Mouse (Mus musculus) heart, adult 2 months (tissue): ENCODE measurements around the gene Rab12.

Experiments used
- CTCF ChIP-seq: fragments of 200-600 bp; IDR thresholded peaks from 2 replicates; pipeline ENCODE4 v1.8.1; 2022; ENCODE audit warnings: antibody characterized with exemption, mild to moderate bottlenecking, moderate library complexity
- EP300 ChIP-seq: fragments of 200-500 bp; IDR thresholded peaks from 2 replicates; pipeline ENCODE4 v1.6.1; 2011; ENCODE audit warnings: low read depth, low read length, control low read depth; ENCODE audit not compliant: insufficient read depth

DNA sequence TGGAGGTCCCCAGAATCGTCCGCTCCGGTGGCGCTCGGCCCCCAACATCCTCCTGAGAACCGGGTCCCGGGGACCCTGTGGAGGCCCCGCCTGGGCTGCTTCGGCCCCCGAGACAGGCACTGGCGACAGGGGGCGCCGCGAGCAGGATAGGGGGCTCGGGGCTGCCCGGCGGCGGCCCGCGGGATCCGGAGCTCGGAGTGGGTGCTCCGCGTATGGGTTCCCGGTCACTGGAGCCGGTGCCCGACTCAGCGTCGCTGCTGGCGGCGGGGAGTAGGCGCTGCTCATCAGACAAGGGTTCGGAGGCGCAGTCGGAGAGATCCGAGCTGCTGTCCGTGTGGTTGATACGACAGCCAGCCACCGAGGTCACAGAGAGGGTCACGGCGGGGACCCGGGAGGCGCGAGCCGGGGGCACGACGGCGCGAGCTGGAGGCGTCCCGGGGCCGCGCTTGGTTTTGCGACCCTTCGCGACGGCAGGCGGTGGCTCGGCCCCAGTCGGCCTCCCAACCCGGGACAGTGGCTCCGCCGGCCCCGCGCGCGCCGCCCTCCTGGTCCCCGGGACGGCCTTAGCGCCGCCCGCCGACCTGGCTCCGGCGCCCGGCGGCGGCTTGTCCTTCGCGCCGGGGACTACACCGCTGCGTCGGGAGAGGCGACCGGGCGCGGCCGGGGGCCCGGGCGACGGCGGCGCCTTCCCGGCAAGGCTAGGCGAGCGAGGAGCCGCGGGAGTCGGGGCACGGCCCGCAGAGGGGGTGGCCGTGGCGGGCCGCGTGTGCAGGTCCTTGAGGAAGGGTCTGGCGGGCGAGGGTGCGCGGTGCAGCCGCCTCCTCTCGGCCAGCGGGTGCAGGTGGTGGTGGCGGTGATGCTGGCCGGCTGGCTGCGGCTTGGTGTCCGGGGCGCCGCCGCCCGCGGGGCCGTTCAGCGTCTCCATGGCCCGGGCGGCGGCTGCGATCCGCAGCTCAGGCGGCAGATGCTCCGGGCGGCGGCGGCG is 70.8 kb downstream of the Rab12 start:
- TF ChIP-seq CTCF (peak; percentile 69), EP300 (no peak)
